Mouse (Mus musculus) hindbrain, embryonic 13.5 days (tissue): Measurements from ENCODE around the gene Mzt1. TPM values are rescaled to one million over a fixed set of nuclear protein-coding genes. Genes with fewer than 3 reads are reported as not detected.
"Not testable (repeated sequence)": the region's sequence is repeated elsewhere in the genome, so short reads cannot be mapped to it uniquely, and the experiment has no call there.

ENCODE experiments used
- ATAC-seq: fragments of 200-750 bp; cut with Nextera tagmentation; 2 replicates; pipeline ENCODE4 v1.8.0; 2017; ENCODE audit warnings: moderate TSS enrichment; ENCODE audit not compliant: low FRiP score
- H3K27ac ChIP-seq: fragments of 300-500 bp; sonication (generic); 2 replicates; pipeline ENCODE4 v1.5.1; 2015; ENCODE audit warnings: inconsistent platforms, mild to moderate bottlenecking, moderate library complexity
- H3K27me3 ChIP-seq: fragments of 300-500 bp; sonication (generic); 2 replicates; pipeline ENCODE4 v1.6.1; 2015; ENCODE audit warnings: mild to moderate bottlenecking, inconsistent platforms
- H3K36me3 ChIP-seq: fragments of 300-500 bp; sonication (generic); 2 replicates; pipeline ENCODE4 v1.6.1; 2015; ENCODE audit warnings: mild to moderate bottlenecking, inconsistent platforms
- H3K4me1 ChIP-seq: fragments of 300-500 bp; sonication (generic); replicated peaks from 2 replicates; pipeline ENCODE4 v1.6.1; 2015; ENCODE audit warnings: inconsistent platforms
- H3K4me2 ChIP-seq: fragments of 300-500 bp; sonication (generic); 2 replicates; pipeline ENCODE4 v1.6.1; 2015; ENCODE audit warnings: inconsistent platforms, mild to moderate bottlenecking, moderate library complexity
- H3K4me3 ChIP-seq: fragments of 300-500 bp; sonication (generic); 2 replicates; pipeline ENCODE4 v1.5.1; 2015; ENCODE audit warnings: mild to moderate bottlenecking, inconsistent platforms
- H3K9ac ChIP-seq: fragments of 300-500 bp; sonication (generic); 2 replicates; pipeline ENCODE4 v1.6.1; 2015; ENCODE audit warnings: mild to moderate bottlenecking, inconsistent platforms
- H3K9me3 ChIP-seq: fragments of 300-500 bp; sonication (generic); 2 replicates; pipeline ENCODE4 v1.6.1; 2016; ENCODE audit warnings: inconsistent platforms
- WGBS: fragments of 180-500 bp; shearing (Covaris S2); methylation state at CpG from one replicate; pipeline ENCODE4 v1.1.7; 2015; 5-methylcytosine and 5-hydroxymethylcytosine counted together
- polyA plus RNA-seq: library from polyadenylated mRNA; unstranded; fragments of >200 nt; fragmentation: Nextera tagmentation; extraction: Ambion mirVana; gene quantifications from 2 replicates; pipeline ENCODE4 v1.2.1, GENCODE M21; 2015

Gene Mzt1
- polyA plus RNA-seq, 1 experiment from 2014 or later: 125 TPM

DNA sequence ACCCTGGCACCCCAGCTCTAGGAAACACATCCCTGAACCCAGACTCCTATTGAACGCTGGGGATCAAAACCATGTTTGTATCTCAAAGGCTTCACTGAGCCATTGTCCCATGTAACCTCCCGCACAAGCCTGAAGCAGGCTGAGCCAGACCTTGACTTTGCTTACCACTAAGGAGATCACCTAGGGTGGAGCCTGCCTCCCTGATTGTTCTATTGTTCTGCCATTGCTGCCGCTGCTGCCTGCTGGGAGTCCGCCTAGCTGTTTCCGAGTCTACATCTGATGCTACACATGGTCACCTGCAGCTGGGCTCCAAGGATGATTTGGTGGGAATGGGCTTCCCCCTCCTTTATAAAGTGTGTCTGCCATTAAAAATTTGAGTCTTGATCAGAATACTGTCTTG is 6.6 kb downstream of the Mzt1 start:
- not testable (repeated sequence) for H3K27ac ChIP-seq, ATAC-seq, H3K4me3 ChIP-seq, H3K9me3 ChIP-seq, H3K27me3 ChIP-seq, H3K4me2 ChIP-seq, H3K9ac ChIP-seq
- Histone ChIP-seq H3K36me3 (peaks cover 18% of the 10 kb centered on the region), H3K4me1 (peaks cover 19% of the 10 kb centered on the region)
- 59% methylated on average over 5 of the region's 5 CpGs for WGBS

DNA sequence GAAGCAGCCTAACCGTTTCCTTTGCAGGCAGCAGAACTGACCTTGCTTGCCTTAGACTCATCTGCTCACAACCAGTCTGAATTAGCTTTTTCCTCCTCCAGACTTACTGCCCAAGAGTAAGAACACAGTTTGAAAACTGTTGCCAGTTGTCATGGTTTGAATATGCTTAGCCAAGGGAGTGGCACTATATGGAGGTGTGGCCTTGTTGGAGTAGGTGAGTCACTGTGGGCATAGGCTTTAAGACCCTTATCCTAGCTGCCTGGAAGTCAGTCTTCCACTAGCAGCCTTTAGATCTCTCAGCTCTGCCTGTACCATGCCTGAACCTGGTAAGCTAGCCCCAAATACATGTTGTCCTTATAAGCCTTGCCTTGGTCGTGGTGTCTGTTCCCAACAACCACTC is 8.2 kb downstream of the Mzt1 start:
- H3K27ac ChIP-seq: no peak overlapping the region
- no peaks in the 10 kb centered on the region for H3K27me3 ChIP-seq
- H3K9me3 ChIP-seq: no peaks in the 10 kb centered on the region
- ATAC-seq: no peak
- WGBS: 84% methylated on average over 2 of the region's 2 CpGs
- H3K4me1 ChIP-seq: peaks cover 9% of the 10 kb centered on the region; the same call in 1 of the 2 replicates
- H3K9ac ChIP-seq: no peak overlapping the region
- no peak overlapping the region for H3K4me3 ChIP-seq
- H3K36me3 ChIP-seq: peaks cover 27% of the 10 kb centered on the region
- no peak overlapping the region for H3K4me2 ChIP-seq

DNA sequence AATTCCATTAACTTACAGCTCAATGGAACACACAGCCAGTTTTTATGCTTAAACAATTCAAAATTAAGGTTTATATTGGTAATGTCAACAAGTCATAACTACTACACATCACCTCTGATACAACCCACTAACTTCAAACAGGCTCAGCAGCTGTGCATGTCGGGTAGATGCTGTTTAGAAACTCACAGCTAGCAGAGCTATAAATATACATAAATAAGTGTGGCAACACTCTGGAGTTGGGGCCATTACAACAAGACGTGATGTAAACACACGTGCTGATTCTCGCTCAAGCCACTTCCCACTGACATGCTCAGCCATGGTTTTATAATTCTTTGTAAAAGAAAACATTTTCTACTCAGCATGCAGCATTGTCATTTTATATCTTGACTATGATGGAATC is 9.9 kb downstream of the Mzt1 start:
- Histone ChIP-seq H3K9ac (no peak overlapping the region), H3K4me2 (no peak overlapping the region), H3K9me3 (no peaks in the 10 kb centered on the region), H3K4me1 (peaks cover 1% of the 10 kb centered on the region; the same call in 1 of the 2 replicates), H3K27ac (no peak overlapping the region), H3K36me3 (peaks cover 30% of the 10 kb centered on the region), H3K4me3 (no peak overlapping the region), H3K27me3 (no peaks in the 10 kb centered on the region)
- WGBS: 88% methylated on average over 4 of the region's 4 CpGs
- ATAC-seq: no peak

- 94% methylated on average over 8 of the region's 8 CpGs for WGBS
- not testable (repeated sequence) for H3K4me3 ChIP-seq, H3K9ac ChIP-seq, ATAC-seq, H3K27ac ChIP-seq, H3K27me3 ChIP-seq, H3K4me2 ChIP-seq, H3K9me3 ChIP-seq, H3K4me1 ChIP-seq
- H3K36me3 ChIP-seq: peaks cover 30% of the 10 kb centered on the region
Observed at GRCm38 (mm10) chr14:99034851-99035250, 11.1 kb downstream of the Mzt1 start.

DNA sequence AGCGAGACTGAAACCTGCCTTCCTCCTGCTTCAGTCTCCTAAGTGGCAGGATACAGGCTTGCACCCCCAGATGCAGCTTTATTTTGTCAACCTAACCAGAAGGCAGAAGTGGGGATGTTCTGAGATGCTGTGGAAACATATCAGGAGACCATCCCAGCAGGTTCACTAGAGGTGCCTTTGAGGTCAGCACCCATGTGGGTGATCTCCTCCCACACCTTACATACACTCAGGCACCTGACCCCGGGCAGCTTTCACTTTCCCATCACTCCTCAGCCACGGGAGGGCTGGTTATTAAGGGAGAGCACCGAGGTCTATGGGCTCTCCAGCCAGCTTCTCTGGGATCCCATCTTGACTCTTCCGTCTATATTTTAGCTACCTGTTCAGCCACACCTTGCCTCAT is 13.3 kb downstream of the Mzt1 start:
- H3K4me2 ChIP-seq: no peak overlapping the region
- no peak overlapping the region for H3K27ac ChIP-seq
- H3K4me3 ChIP-seq: no peak overlapping the region
- H3K36me3 ChIP-seq: peaks cover 20% of the 10 kb centered on the region
- H3K9ac ChIP-seq: no peak overlapping the region
- peaks cover 5% of the 10 kb centered on the region; the same call in 1 of the 2 replicates for H3K4me1 ChIP-seq
- no peaks in the 10 kb centered on the region for H3K9me3 ChIP-seq
- no peaks in the 10 kb centered on the region for H3K27me3 ChIP-seq
- peak; percentile 17; the same call in 1 of the 2 replicates for ATAC-seq
- 85% methylated on average over 5 of the region's 5 CpGs for WGBS

- no peak overlapping the region for H3K9ac ChIP-seq
- ATAC-seq: peak; percentile 49; the same call in 1 of the 2 replicates
Observed at GRCm38 (mm10) chr14:99031337-99031873, 14.5 kb downstream of the Mzt1 start.

DNA sequence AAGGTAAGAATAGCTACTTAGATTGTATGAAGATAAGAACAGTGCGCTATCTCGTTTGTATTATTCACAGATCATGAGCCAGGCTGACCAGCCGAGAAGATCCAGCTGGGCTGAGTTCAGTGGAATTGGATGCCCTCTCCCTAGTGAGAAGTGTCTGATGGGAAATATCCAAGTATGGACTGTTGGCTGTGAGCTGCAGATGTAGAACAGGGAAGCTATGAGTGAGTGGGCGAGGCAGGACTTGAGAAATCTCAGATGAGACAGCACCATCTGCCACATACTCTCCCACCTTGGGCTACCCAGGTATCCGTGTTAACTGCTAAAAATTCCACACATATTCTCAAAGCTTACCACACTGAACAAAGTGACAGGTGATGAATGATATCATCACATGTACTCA is 15.9 kb downstream of the Mzt1 start:
- no peaks in the 10 kb centered on the region for H3K27me3 ChIP-seq
- peaks cover 14% of the 10 kb centered on the region for H3K36me3 ChIP-seq
- no peak overlapping the region for H3K4me2 ChIP-seq
- peak; percentile 40; the same call in 1 of the 2 replicates for ATAC-seq
- H3K4me3 ChIP-seq: no peak overlapping the region
- no peaks in the 10 kb centered on the region for H3K9me3 ChIP-seq
- H3K27ac ChIP-seq: no peak overlapping the region
- WGBS: 79% methylated on average over 5 of the region's 5 CpGs
- H3K9ac ChIP-seq: no peak overlapping the region
- peaks cover 5% of the 10 kb centered on the region; the same call in 1 of the 2 replicates for H3K4me1 ChIP-seq

More at GRCm38 (mm10) chr14:99031337-99031873, 14.5 kb downstream of the Mzt1 start:
- 81% methylated on average over 5 of the region's 5 CpGs for WGBS
- Histone ChIP-seq H3K36me3 (peaks cover 19% of the 10 kb centered on the region), H3K27ac (no peak overlapping the region), H3K27me3 (no peaks in the 10 kb centered on the region), H3K4me1 (peaks cover 5% of the 10 kb centered on the region; the same call in 1 of the 2 replicates), H3K9me3 (no peaks in the 10 kb centered on the region), H3K4me3 (no peak overlapping the region), H3K4me2 (no peak overlapping the region)

DNA sequence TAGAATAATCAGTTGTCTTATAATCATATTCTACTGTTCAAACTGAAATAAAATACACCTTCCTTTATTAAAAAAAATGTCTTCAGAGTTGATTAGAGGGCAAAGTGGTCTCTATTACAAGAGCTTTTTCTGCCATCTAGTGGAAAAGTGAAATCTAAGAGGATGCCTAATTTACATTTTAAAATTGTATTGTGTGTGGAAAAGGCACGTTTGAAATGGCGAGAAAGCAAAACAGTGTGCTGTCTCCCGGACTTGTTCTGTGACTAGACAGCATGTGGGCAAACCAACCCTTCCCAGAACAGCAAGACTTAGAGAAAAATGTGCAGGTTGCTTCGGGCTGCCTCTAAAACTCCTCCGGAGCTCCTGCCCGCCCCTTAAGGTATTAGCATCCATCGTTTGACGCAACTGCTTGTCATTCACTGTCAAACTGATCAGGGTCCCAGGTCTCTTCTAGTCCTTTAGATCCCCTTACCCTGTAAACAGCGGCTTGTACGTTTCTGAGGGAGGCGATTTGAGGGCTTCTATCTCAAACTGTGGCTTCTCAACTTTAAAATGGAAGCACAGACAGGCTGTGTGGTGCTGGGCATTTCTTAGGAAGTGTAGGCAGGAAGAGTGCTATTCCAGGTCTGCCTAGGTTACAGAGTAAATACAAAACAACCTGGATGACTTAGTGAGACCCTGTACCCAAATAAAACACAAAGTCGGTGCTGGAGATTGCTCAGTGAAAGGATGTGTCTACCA is 23.4 kb downstream of the Mzt1 start:
- Histone ChIP-seq H3K27me3 (no peaks in the 10 kb centered on the region), H3K4me2 (peak overlapping the region; percentile 50), H3K27ac (no peak overlapping the region), H3K9ac (peak overlapping the region; percentile 60), H3K4me1 (no peaks in the 10 kb centered on the region; the same call in 1 of the 2 replicates), H3K4me3 (peak overlapping the region; percentile 31), H3K9me3 (no peaks in the 10 kb centered on the region), H3K36me3 (no peaks in the 10 kb centered on the region)
- peak; percentile 49; the same call in 1 of the 2 replicates for ATAC-seq
- WGBS: 47% methylated on average over 12 of the region's 12 CpGs

GRCm38 (mm10) chr14:99019136-99019808 is 26.7 kb downstream of the Mzt1 start:
- no peaks in the 10 kb centered on the region for H3K9me3 ChIP-seq
- H3K4me1 ChIP-seq: no peaks in the 10 kb centered on the region; the same call in 1 of the 2 replicates
- WGBS: 58% methylated on average over 10 of the region's 10 CpGs
- H3K9ac ChIP-seq: no peak overlapping the region
- H3K27me3 ChIP-seq: no peaks in the 10 kb centered on the region
- no peak overlapping the region for H3K4me3 ChIP-seq
- no peak overlapping the region for H3K4me2 ChIP-seq
- H3K27ac ChIP-seq: no peak overlapping the region
- ATAC-seq: no peak
- H3K36me3 ChIP-seq: no peaks in the 10 kb centered on the region

DNA sequence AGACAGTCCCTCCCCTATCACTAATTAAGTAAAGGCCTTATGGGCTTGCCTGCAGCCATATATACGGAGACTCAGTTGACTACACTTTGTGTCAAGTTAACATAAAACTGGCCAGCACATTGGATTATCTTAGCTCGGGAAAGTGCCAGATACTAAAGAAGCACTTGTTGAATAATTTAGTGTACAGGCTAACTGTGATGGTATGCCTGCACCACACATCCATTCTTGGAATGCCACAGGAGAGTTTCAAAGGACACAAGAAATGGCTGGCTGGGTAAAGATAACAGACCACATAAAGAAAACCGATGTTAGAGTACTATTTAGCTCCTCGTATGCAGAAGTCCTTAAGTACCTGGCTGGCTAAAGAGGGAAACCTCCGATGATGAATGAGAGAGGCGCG is 27.2 kb downstream of the Mzt1 start:
- WGBS: 80% methylated on average over 7 of the region's 7 CpGs
- H3K4me3 ChIP-seq: no peak overlapping the region
- ATAC-seq: no peak

GRCm38 (mm10) chr14:99010920-99011313 is 35.0 kb downstream of the Mzt1 start:
- H3K9me3 ChIP-seq: no peaks in the 10 kb centered on the region
- H3K4me2 ChIP-seq: no peak overlapping the region
- H3K4me1 ChIP-seq: no peaks in the 10 kb centered on the region
- H3K27me3 ChIP-seq: no peaks in the 10 kb centered on the region
- H3K4me3 ChIP-seq: no peak overlapping the region
- 80% methylated on average over 2 of the region's 2 CpGs for WGBS
- H3K9ac ChIP-seq: no peak overlapping the region
- ATAC-seq: no peak
- H3K36me3 ChIP-seq: no peaks in the 10 kb centered on the region
- no peak overlapping the region for H3K27ac ChIP-seq

More for the DNA sequence above, 27.2 kb downstream of the Mzt1 start:
- no peaks in the 10 kb centered on the region; the same call in 1 of the 2 replicates for H3K4me1 ChIP-seq
- H3K4me2 ChIP-seq: no peak overlapping the region
- no peak overlapping the region for H3K27ac ChIP-seq
- H3K9me3 ChIP-seq: no peaks in the 10 kb centered on the region
- H3K27me3 ChIP-seq: no peaks in the 10 kb centered on the region
- H3K9ac ChIP-seq: no peak overlapping the region
- no peaks in the 10 kb centered on the region for H3K36me3 ChIP-seq

DNA sequence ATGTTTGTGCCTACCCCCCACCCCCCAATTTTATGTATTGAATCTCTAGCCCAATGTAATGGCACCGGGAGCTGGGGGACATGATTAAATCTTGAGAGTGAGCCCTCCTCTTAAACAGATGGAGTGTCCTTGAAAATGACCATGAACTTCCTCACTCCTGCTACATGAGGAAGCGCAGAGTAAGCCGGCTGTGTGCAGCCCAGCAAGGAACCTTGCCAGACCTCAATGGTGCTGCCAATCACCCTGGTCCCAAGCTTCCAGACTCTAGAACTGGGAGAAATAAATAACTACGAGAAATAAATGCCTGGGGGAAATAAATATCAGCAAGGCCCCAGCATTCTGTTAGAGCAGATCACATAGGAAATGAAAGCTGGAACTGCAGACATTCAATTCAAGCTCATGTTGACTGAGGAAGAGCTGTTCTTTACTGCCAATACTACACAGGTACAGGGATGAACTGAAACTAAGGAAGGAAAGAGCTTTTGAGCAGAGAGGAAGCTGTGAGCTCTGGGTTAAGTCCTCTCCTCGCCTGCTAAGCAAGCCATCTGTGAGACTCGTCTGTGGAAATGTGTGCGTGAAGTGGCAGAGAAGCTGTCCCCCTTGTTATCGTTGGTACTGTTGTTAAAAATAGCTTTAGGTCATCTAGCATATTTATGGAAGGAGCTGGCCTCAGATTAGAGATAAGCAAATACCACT is 35.6 kb downstream of the Mzt1 start:
- Histone ChIP-seq H3K27me3 (no peaks in the 10 kb centered on the region), H3K4me2 (no peak overlapping the region), H3K9me3 (no peaks in the 10 kb centered on the region), H3K27ac (no peak overlapping the region), H3K4me3 (no peak overlapping the region), H3K9ac (no peak overlapping the region), H3K36me3 (no peaks in the 10 kb centered on the region), H3K4me1 (no peaks in the 10 kb centered on the region)
- 71% methylated on average over 8 of the region's 8 CpGs for WGBS
- ATAC-seq: no peak
